Comparison of ENCODE assay signal across 8 mouse cellular contexts in genomic region chr5:112276907-112277348, GRCm38 (mm10). TPM values are rescaled to one million over a fixed set of nuclear protein-coding genes. Genes with fewer than 3 reads are reported as not detected.
DNase-seq lines count a peak whose midpoint lies in the region; ATAC-seq and TF ChIP-seq lines count a peak whose summit lies in the region.

No protein-coding gene starts in this region.

- TF ChIP-seq CTCF in lung, postnatal 0 days (IDR thresholded peaks at IDR 0.05) = no peak
- no peak for TF ChIP-seq CTCF in olfactory bulb, adult 2 months (IDR thresholded peaks at IDR 0.05; ENCODE audit: insufficient read depth, low read depth, low read length)

- no peak for ATAC-seq in lung, postnatal 0 days
- no peak; the same call in 1 of the 2 replicates for ATAC-seq in embryonic facial prominence, embryonic 15.5 days (ENCODE audit: insufficient number of reproducible peaks, low FRiP score, low TSS enrichment, low read depth)

- no peak for TF ChIP-seq EP300 in lung, postnatal 0 days (IDR thresholded peaks at IDR 0.05)

- peak overlapping the region; percentile 76 for H3K4me3 ChIP-seq in lung, postnatal 0 days (ENCODE audit: low read depth, low read length)
- H3K4me3 ChIP-seq in embryonic facial prominence, embryonic 15.5 days (replicated peaks) = peak overlapping the region; percentile 82
- peak overlapping the region; percentile 82 for H3K4me3 ChIP-seq in limb, embryonic 10.5 days
- H3K4me3 ChIP-seq in olfactory bulb, adult 2 months (ENCODE audit: insufficient read depth, low read depth, low read length) = peak overlapping the region; percentile 93

- H3K36me3 ChIP-seq in lung, postnatal 0 days (ENCODE audit: insufficient read depth, low read length) = no peaks in the 10 kb centered on the region
- H3K36me3 ChIP-seq in embryonic facial prominence, embryonic 15.5 days = no peaks in the 10 kb centered on the region
- H3K36me3 ChIP-seq in limb, embryonic 10.5 days = no peaks in the 10 kb centered on the region; the same call in 1 of the 2 replicates

- H3K4me1 ChIP-seq in lung, postnatal 0 days (ENCODE audit: insufficient read depth, low read depth, low read length) = peaks cover 6% of the 10 kb centered on the region
- H3K4me1 ChIP-seq in embryonic facial prominence, embryonic 15.5 days = peaks cover 49% of the 10 kb centered on the region
- H3K4me1 ChIP-seq in limb, embryonic 10.5 days = peaks cover 62% of the 10 kb centered on the region
- peaks cover 35% of the 10 kb centered on the region for H3K4me1 ChIP-seq in olfactory bulb, adult 2 months (ENCODE audit: control insufficient read depth, insufficient read depth, low read length)

- under 1% methylated on average over 21 of the region's 24 CpGs for WGBS in lung, postnatal 0 days
- WGBS in embryonic facial prominence, embryonic 15.5 days = under 1% methylated on average over 24 of the region's 24 CpGs
- WGBS in limb, embryonic 10.5 days = 1% methylated on average over 24 of the region's 24 CpGs
- whole genome bisulfite sequencing in olfactory bulb, adult 2 months = under 1% methylated on average over 24 of the region's 24 CpGs

- H3K27me3 ChIP-seq in lung, postnatal 0 days (replicated peaks; ENCODE audit: insufficient read depth, low read length) = no peaks in the 10 kb centered on the region
- H3K27me3 ChIP-seq in embryonic facial prominence, embryonic 15.5 days = no peaks in the 10 kb centered on the region; the same call in 1 of the 2 replicates
- H3K27me3 ChIP-seq in limb, embryonic 10.5 days (ENCODE audit: low read depth, poor library complexity, severe bottlenecking) = no peaks in the 10 kb centered on the region

- H3K27ac ChIP-seq in lung, postnatal 0 days (ENCODE audit: low read length) = peak overlapping the region; percentile 89
- H3K27ac ChIP-seq in embryonic facial prominence, embryonic 15.5 days (replicated peaks) = peak overlapping the region; percentile 68
- H3K27ac ChIP-seq in limb, embryonic 10.5 days = peak overlapping the region; percentile 91
- peak overlapping the region; percentile 37; the same call in 1 of the 2 replicates for H3K27ac ChIP-seq in olfactory bulb, adult 2 months (ENCODE audit: insufficient read depth, low read depth, low read length)

- no peaks in the 10 kb centered on the region for H3K9me3 ChIP-seq in lung, postnatal 0 days (ENCODE audit: low read length)
- H3K9me3 ChIP-seq in embryonic facial prominence, embryonic 15.5 days (replicated peaks) = no peaks in the 10 kb centered on the region
- no peaks in the 10 kb centered on the region for H3K9me3 ChIP-seq in limb, embryonic 10.5 days (replicated peaks)

- no peak for DNase-seq in lung, postnatal 0 days (ENCODE audit: low spot score)
- DNase-seq in lung, postnatal 14 days = no peak
- no peak for DNase-seq in limb, embryonic 10.5 days (ENCODE audit: low spot score)
- no peak for DNase-seq in thymus, postnatal 36 days
- no peak for DNase-seq in adrenal gland, postnatal 4 days (ENCODE audit: low spot score in 2 of 2)
- no peak for DNase-seq in kidney, adult 8-10 months

- H3K4me2 ChIP-seq in lung, postnatal 0 days (replicated peaks; ENCODE audit: low read depth, low read length) = peak overlapping the region; percentile 87
- peak overlapping the region; percentile 79 for H3K4me2 ChIP-seq in embryonic facial prominence, embryonic 15.5 days (replicated peaks)

- peak overlapping the region; percentile 86 for H3K9ac ChIP-seq in lung, postnatal 0 days (replicated peaks; ENCODE audit: low read depth)
- H3K9ac ChIP-seq in embryonic facial prominence, embryonic 15.5 days = peak overlapping the region; percentile 77

- TF ChIP-seq POLR2A in olfactory bulb, adult 2 months (IDR thresholded peaks at IDR 0.05; ENCODE audit: insufficient read depth, low read depth, low read length) = no peak

RNA-seq across cellular contexts. Expression of gene Tpst2, which starts 0.4 kb away (rescaled TPM):
- 96.8 and 106 TPM in 2 replicates for polyA plus RNA-seq in lung, postnatal 0 days (2015; fragmentation: Nextera tagmentation; extraction: Ambion mirVana)
- polyA plus RNA-seq in embryonic facial prominence, embryonic 15.5 days (2015; fragmentation: Nextera tagmentation; extraction: Ambion mirVana) = 51.0 and 52.0 TPM in 2 replicates
- 37.5 and 38.0 TPM in 2 replicates for polyA plus RNA-seq in limb, embryonic 10.5 days (2016; fragmentation: Nextera tagmentation; extraction: Ambion mirVana)
- not detected in 2 replicates for polyA plus RNA-seq in olfactory bulb, adult 2 months (2012; ENCODE audit: insufficient read depth, insufficient read length, low replicate concordance, missing spikeins)
- total RNA-seq in adrenal gland, postnatal 4 days (2021) = 100 to 1,000 TPM; 135 to 140 TPM

RNA-seq across cellular contexts. Expression of gene Crybb1, which starts 21.3 kb away (rescaled TPM):
- 1.4 and 1.7 TPM in 2 replicates for polyA plus RNA-seq in lung, postnatal 0 days (2015; fragmentation: Nextera tagmentation; extraction: Ambion mirVana)
- polyA plus RNA-seq in embryonic facial prominence, embryonic 15.5 days (2015; fragmentation: Nextera tagmentation; extraction: Ambion mirVana) = 6.8 and 7.7 TPM in 2 replicates
- polyA plus RNA-seq in limb, embryonic 10.5 days (2016; fragmentation: Nextera tagmentation; extraction: Ambion mirVana) = not detected in 2 replicates
- polyA plus RNA-seq in olfactory bulb, adult 2 months (2012; ENCODE audit: insufficient read depth, insufficient read length, low replicate concordance, missing spikeins) = not detected in 2 replicates
- total RNA-seq in adrenal gland, postnatal 4 days (2021) = 1 to 10 TPM; 2.0 to 3.0 TPM

RNA-seq across cellular contexts. Expression of gene Cryba4, which starts 24.6 kb away (rescaled TPM):
- polyA plus RNA-seq in lung, postnatal 0 days (2015; fragmentation: Nextera tagmentation; extraction: Ambion mirVana) = 0.87 and 1.5 TPM in 2 replicates
- polyA plus RNA-seq in embryonic facial prominence, embryonic 15.5 days (2015; fragmentation: Nextera tagmentation; extraction: Ambion mirVana) = 3.4 and 3.7 TPM in 2 replicates
- 0.34 and 0.46 TPM in 2 replicates for polyA plus RNA-seq in limb, embryonic 10.5 days (2016; fragmentation: Nextera tagmentation; extraction: Ambion mirVana)
- not detected in 2 replicates for polyA plus RNA-seq in olfactory bulb, adult 2 months (2012; ENCODE audit: insufficient read depth, insufficient read length, low replicate concordance, missing spikeins)
- total RNA-seq in adrenal gland, postnatal 4 days (2021) = 1 to 10 TPM; 3.8 to 4.2 TPM

RNA-seq across cellular contexts. Expression of gene Tfip11, which starts 49.2 kb away (rescaled TPM):
- polyA plus RNA-seq in lung, postnatal 0 days (2015; fragmentation: Nextera tagmentation; extraction: Ambion mirVana) = 16.0 and 16.7 TPM in 2 replicates
- 30.5 and 31.1 TPM in 2 replicates for polyA plus RNA-seq in embryonic facial prominence, embryonic 15.5 days (2015; fragmentation: Nextera tagmentation; extraction: Ambion mirVana)
- polyA plus RNA-seq in limb, embryonic 10.5 days (2016; fragmentation: Nextera tagmentation; extraction: Ambion mirVana) = 43.5 and 44.4 TPM in 2 replicates
- polyA plus RNA-seq in olfactory bulb, adult 2 months (2012; ENCODE audit: insufficient read depth, insufficient read length, low replicate concordance, missing spikeins) = not detected in 2 replicates
- total RNA-seq in adrenal gland, postnatal 4 days (2021) = 10 to 100 TPM; 35.9 to 43.0 TPM

Comparison
In these comparisons a context has a peak if more than half of its experiments do, and no peak if none do; other contexts are left out.
1. H3K27ac ChIP-seq: peak in every context shown above with its lines; median percentile 91 in limb, embryonic 10.5 days; 89 in lung, postnatal 0 days; 68 in embryonic facial prominence, embryonic 15.5 days; 37 in olfactory bulb, adult 2 months.